Mouse (Mus musculus): ENCODE data around the gene Gm49318. TPM values are rescaled to one million over a fixed set of nuclear protein-coding genes. Genes with fewer than 3 reads are reported as not detected.

Gene Gm49318
- polyA plus RNA-seq (2015; fragmentation: Nextera tagmentation; extraction: Ambion mirVana) = not detected in 2 replicates

DNA sequence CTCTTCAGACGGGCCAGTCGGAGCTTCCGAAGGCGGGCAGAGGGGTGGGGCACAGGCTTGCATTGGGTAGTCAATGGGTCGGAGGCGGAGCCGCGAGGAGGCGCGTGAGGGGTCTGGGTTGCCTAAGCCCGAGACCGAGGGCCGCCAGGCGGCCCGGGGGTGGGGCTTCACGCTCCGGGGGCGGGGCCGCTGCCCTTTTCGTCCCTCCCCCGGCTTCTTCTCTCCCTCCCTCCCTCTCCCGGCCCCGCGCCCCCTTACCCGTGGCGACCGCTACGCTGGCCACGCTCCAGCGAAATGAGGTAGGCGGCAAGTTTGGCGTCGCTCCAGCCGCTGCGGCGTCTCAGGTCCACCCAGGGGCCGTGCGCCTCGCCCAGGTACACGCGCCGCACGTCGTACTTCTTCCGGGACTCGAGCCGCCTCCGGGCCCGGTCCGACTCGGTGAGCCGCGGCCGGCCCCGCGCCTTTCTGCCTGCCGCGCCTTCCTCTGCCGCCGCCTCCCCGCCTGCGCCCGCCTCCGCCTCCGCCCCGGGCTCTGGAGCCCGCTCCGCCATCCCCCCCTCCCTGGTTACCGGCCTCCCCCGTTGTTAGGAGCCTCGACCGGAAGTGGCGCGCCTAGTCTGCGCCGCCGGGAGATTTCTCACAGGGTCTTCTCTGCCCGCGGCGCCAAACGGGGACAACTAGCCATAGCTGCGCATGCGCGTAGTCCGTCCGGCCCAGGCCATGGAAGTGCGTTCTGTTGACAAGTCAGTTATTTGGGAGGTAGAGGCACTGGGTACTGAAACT is at the start of gene Gm49318, which contains the start of gene Zfp653:
TSS of gene Gm49318 (minus strand) at position 469 of the 783 bp plus-strand sequence.
TSS of gene Zfp653 (minus strand) at position 586 of the 783 bp plus-strand sequence.
- Histone ChIP-seq H3K4me2 (peak within 1 kb of the TSS; percentile 57), H3K4me3 (peak within 1 kb of the TSS; percentile 78), H3K9me3 (no peaks in the 10 kb centered on the region), H3K36me3 (peaks cover 28% of the 10 kb centered on the region), H3K27ac (peak within 1 kb of the TSS; percentile 99), H3K9ac (peak within 1 kb of the TSS; percentile 87), H3K27me3 (no peaks in the 10 kb centered on the region), H3K4me1 (peaks cover 8% of the 10 kb centered on the region)
- peak; percentile 98 for ATAC-seq (ENCODE audit: borderline replicate concordance, extremely low read depth, low FRiP score, low TSS enrichment)
- WGBS = under 1% methylated on average over 76 of the region's 87 CpGs

DNA sequence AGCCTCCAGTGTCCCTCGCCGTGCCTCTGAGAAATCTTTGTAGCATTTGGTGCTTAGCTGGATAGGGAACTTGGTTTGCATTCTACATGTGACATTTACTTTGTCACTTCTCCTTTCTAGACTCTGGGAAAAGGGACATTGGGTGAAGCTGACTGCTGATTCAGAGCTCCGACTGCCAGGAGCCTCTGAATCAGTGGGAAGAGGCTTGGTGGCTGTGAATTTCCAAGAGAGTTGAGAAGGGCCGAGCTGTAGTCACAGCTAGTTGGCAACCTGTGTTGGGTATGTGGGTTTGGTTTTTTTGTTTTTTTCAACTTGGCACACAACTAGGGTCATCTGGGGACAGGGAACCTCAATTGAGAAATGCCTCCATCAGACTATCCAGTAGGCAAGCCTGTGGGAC is 48.5 kb upstream of the Gm49318 start:
- 84% methylated on average over 4 of the region's 4 CpGs for WGBS
- H3K27me3 ChIP-seq = no peaks in the 10 kb centered on the region
- H3K9me3 ChIP-seq = no peaks in the 10 kb centered on the region
- H3K4me1 ChIP-seq = peaks cover 15% of the 10 kb centered on the region
- H3K36me3 ChIP-seq = no peaks in the 10 kb centered on the region
- no peak for ATAC-seq (ENCODE audit: borderline replicate concordance, extremely low read depth, low FRiP score, low TSS enrichment)
- no peak overlapping the region for H3K27ac ChIP-seq
- no peak overlapping the region for H3K4me2 ChIP-seq
- H3K9ac ChIP-seq = no peak overlapping the region
- no peak overlapping the region for H3K4me3 ChIP-seq

- peaks cover 7% of the 10 kb centered on the region for H3K36me3 ChIP-seq
- 42% methylated on average over 10 of the region's 10 CpGs for WGBS
- H3K4me3 ChIP-seq = peak overlapping the region; percentile 76
- peak overlapping the region; percentile 85 for H3K4me2 ChIP-seq
- ATAC-seq (ENCODE audit: borderline replicate concordance, extremely low read depth, low FRiP score, low TSS enrichment) = no peak
- peak overlapping the region; percentile 46; the same call in 1 of the 2 replicates for H3K27ac ChIP-seq
- H3K27me3 ChIP-seq = no peaks in the 10 kb centered on the region
- H3K9me3 ChIP-seq = no peaks in the 10 kb centered on the region
- H3K9ac ChIP-seq = peak overlapping the region; percentile 53; the same call in 1 of the 2 replicates
- H3K4me1 ChIP-seq = peaks cover 15% of the 10 kb centered on the region
Measured at GRCm38 (mm10) chr9:22117754-22118456, 46.8 kb upstream of the Gm49318 start.

GRCm38 (mm10) chr9:22116740-22117426 is 45.8 kb upstream of the Gm49318 start, which contains the start of gene Elof1:
Gene Elof1, minus strand, starts transcription at chr9:22117172.
- Histone ChIP-seq H3K4me1 (peaks cover 15% of the 10 kb centered on the region), H3K9ac (peak within 1 kb of the TSS; percentile 70), H3K4me2 (peak within 1 kb of the TSS; percentile 85), H3K27ac (peak within 1 kb of the TSS; percentile 54), H3K36me3 (peaks cover 17% of the 10 kb centered on the region), H3K9me3 (no peaks in the 10 kb centered on the region), H3K27me3 (no peaks in the 10 kb centered on the region), H3K4me3 (peak within 1 kb of the TSS; percentile 76)
- ATAC-seq (ENCODE audit: borderline replicate concordance, extremely low read depth, low FRiP score, low TSS enrichment) = peak; percentile 94
- under 1% methylated on average over 52 of the region's 52 CpGs for WGBS

GRCm38 (mm10) chr9:22116086-22116485 is 45.0 kb upstream of the Gm49318 start:
- 17% methylated on average over 15 of the region's 15 CpGs for WGBS
- no peaks in the 10 kb centered on the region for H3K9me3 ChIP-seq

GRCm38 (mm10) chr9:22115635-22116034 is 44.6 kb upstream of the Gm49318 start:
- Histone ChIP-seq H3K27ac (no peak overlapping the region), H3K4me1 (peaks cover 15% of the 10 kb centered on the region), H3K4me2 (peak overlapping the region; percentile 85), H3K36me3 (peaks cover 24% of the 10 kb centered on the region), H3K4me3 (peak overlapping the region; percentile 76; the same call in 1 of the 2 replicates), H3K27me3 (no peaks in the 10 kb centered on the region), H3K9me3 (no peaks in the 10 kb centered on the region), H3K9ac (peak overlapping the region; percentile 70; the same call in 1 of the 2 replicates)
- 90% methylated on average over 4 of the region's 4 CpGs for WGBS
- ATAC-seq (ENCODE audit: borderline replicate concordance, extremely low read depth, low FRiP score, low TSS enrichment) = no peak

More at GRCm38 (mm10) chr9:22116086-22116485, 45.0 kb upstream of the Gm49318 start:
- Histone ChIP-seq H3K4me1 (peaks cover 15% of the 10 kb centered on the region), H3K4me2 (peak overlapping the region; percentile 85), H3K27me3 (no peaks in the 10 kb centered on the region), H3K9ac (peak overlapping the region; percentile 70), H3K27ac (no peak overlapping the region), H3K36me3 (peaks cover 24% of the 10 kb centered on the region), H3K4me3 (peak overlapping the region; percentile 76)
- no peak for ATAC-seq (ENCODE audit: borderline replicate concordance, extremely low read depth, low FRiP score, low TSS enrichment)

DNA sequence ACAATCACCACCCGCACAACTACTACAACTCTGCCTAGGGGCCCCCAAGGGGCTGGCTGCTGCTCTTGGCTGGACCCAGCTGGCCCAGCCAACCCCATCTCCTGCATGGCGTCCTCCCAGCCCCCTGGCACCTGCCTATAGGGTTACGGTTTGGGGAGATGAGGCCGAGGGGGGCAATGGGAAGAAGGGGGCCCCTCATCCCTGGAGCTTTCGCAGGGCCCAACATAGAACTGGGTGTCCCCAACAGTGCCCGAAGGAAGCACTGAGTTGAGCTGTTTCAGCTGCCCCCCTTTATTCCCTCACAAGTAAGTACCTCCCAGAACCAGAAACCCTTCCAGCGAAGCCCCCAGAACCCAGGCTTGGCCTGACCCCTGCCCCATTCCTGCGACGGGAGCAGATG is 37.1 kb upstream of the Gm49318 start:
- H3K36me3 ChIP-seq = peaks cover 29% of the 10 kb centered on the region

GRCm38 (mm10) chr9:22099922-22100321 is 28.9 kb upstream of the Gm49318 start:
- WGBS = 2% methylated on average over 18 of the region's 18 CpGs
- H3K9ac ChIP-seq = 0 out of 2 replicates have a peak overlapping the region, but pooled peaks have one; percentile 2
- H3K4me2 ChIP-seq = peak overlapping the region; percentile 40
- peaks cover 17% of the 10 kb centered on the region for H3K4me1 ChIP-seq
- H3K9me3 ChIP-seq = no peaks in the 10 kb centered on the region
- peak overlapping the region; percentile 18 for H3K4me3 ChIP-seq
- ATAC-seq (ENCODE audit: borderline replicate concordance, extremely low read depth, low FRiP score, low TSS enrichment) = peak; percentile 40; the same call in 1 of the 2 replicates
- no peak overlapping the region; the same call in 1 of the 2 replicates for H3K27ac ChIP-seq
- no peaks in the 10 kb centered on the region for H3K36me3 ChIP-seq
- peaks cover 33% of the 10 kb centered on the region for H3K27me3 ChIP-seq

More for the DNA sequence above, 37.1 kb upstream of the Gm49318 start:
- Histone ChIP-seq H3K27me3 (no peaks in the 10 kb centered on the region), H3K9ac (no peak overlapping the region), H3K27ac (no peak overlapping the region), H3K4me1 (no peaks in the 10 kb centered on the region), H3K9me3 (no peaks in the 10 kb centered on the region), H3K4me2 (no peak overlapping the region), H3K4me3 (no peak overlapping the region)
- 87% methylated on average over 9 of the region's 9 CpGs for WGBS
- no peak for ATAC-seq (ENCODE audit: borderline replicate concordance, extremely low read depth, low FRiP score, low TSS enrichment)

GRCm38 (mm10) chr9:22098993-22099696 is 28.1 kb upstream of the Gm49318 start, which contains the start of gene Cnn1:
Gene Cnn1, plus strand, starts transcription at chr9:22099216.
- Histone ChIP-seq H3K27ac (no peak within 1 kb of the TSS; the same call in 1 of the 2 replicates), H3K27me3 (peaks cover 33% of the 10 kb centered on the region), H3K9me3 (no peaks in the 10 kb centered on the region), H3K36me3 (no peaks in the 10 kb centered on the region), H3K4me3 (peak within 1 kb of the TSS; percentile 18), H3K9ac (0 out of 2 replicates have a peak within 1 kb of the TSS, but pooled peaks have one; percentile 2), H3K4me1 (peaks cover 17% of the 10 kb centered on the region), H3K4me2 (peak within 1 kb of the TSS; percentile 40)
- 8% methylated on average over 14 of the region's 14 CpGs for WGBS
- ATAC-seq (ENCODE audit: borderline replicate concordance, extremely low read depth, low FRiP score, low TSS enrichment) = peak; percentile 16; the same call in 1 of the 2 replicates

DNA sequence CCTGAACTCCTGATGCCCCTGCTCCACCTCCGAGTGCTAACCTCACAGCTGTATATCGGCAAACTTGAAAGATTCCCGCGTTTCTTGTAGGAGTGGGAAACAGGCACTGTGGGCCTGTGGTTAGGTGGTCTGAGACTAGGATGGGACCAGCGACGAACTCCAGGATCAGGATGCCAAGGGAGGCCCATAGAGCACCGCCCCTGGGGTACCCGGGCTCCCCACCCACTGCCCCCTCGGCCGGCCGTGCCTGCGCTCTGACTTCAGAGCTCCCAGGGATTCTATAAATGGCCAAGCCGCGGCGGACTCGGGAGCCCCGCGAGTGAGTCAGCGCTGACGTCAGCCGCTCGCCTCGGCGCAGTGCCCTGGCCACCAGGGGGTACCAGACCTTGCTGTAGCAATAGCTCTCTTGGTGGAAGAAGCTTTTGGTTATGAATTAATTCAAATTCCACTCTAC is 24.8 kb upstream of the Gm49318 start:
- WGBS = under 1% methylated on average over 24 of the region's 24 CpGs
- H3K4me1 ChIP-seq = peaks cover 17% of the 10 kb centered on the region
- no peaks in the 10 kb centered on the region for H3K36me3 ChIP-seq
- peak overlapping the region; percentile 79 for H3K4me2 ChIP-seq
- H3K27me3 ChIP-seq = peaks cover 26% of the 10 kb centered on the region
- peak overlapping the region; percentile 37 for H3K4me3 ChIP-seq
- H3K9me3 ChIP-seq = no peaks in the 10 kb centered on the region
- H3K27ac ChIP-seq = no peak overlapping the region
- peak overlapping the region; percentile 48 for H3K9ac ChIP-seq
- peak; percentile 55; the same call in 1 of the 2 replicates for ATAC-seq (ENCODE audit: borderline replicate concordance, extremely low read depth, low FRiP score, low TSS enrichment)
